Mouse (Mus musculus): Measurements from ENCODE around the gene Mrpl37.

Mrpl37 gene

GRCm38 (mm10) chr4:107015971-107016511, 50.6 kb downstream of the Mrpl37 start:
- no peak for DNase-seq

GRCm38 (mm10) chr4:107013817-107014260, 52.8 kb downstream of the Mrpl37 start:
- DNase-seq: no peak

- DNase-seq: peak; percentile 34
Observed at GRCm38 (mm10) chr4:107013119-107013816, 53.4 kb downstream of the Mrpl37 start.

- DNase-seq: no peak
Observed at GRCm38 (mm10) chr4:107012574-107012973, 54.1 kb downstream of the Mrpl37 start.

GRCm38 (mm10) chr4:107012005-107012478, 54.6 kb downstream of the Mrpl37 start:
- peak; percentile 60 for DNase-seq

GRCm38 (mm10) chr4:107011325-107012004, 55.2 kb downstream of the Mrpl37 start:
- DNase-seq: no peak

- DNase-seq: no peak
Observed at GRCm38 (mm10) chr4:107009548-107009947, 57.1 kb downstream of the Mrpl37 start.

- no peak for DNase-seq
Observed at GRCm38 (mm10) chr4:107008161-107008560, 58.5 kb downstream of the Mrpl37 start.

- no peak for DNase-seq
Observed at GRCm38 (mm10) chr4:107007359-107007758, 59.3 kb downstream of the Mrpl37 start.

GRCm38 (mm10) chr4:107006807-107007206, 59.9 kb downstream of the Mrpl37 start:
- DNase-seq: no peak

GRCm38 (mm10) chr4:107006229-107006628, 60.4 kb downstream of the Mrpl37 start:
- no peak for DNase-seq
